Mouse (Mus musculus) CD4-positive naive resting alpha-beta T cell, adult 57 days (primary cell): ENCODE measurements around the gene Mcub. TPM values are rescaled to one million over a fixed set of nuclear protein-coding genes. Genes with fewer than 3 reads are reported as not detected.

Experiments used
- total RNA-seq: library from RNA; stranded (reverse); gene quantifications from one replicate; pipeline ENCODE4 v1.2.4, GENCODE M21; 2023

Mcub gene
- total RNA-seq = 4.6 TPM

GRCm38 (mm10) chr3:129969432-129970395, at the start of gene Mcub:
Gene Mcub (minus strand): TSS chr3:129970206.

GRCm38 (mm10) chr3:129901271-129901809, 68.7 kb downstream of the Mcub start, which contains the start of gene Casp6:
Gene Casp6 (plus strand): TSS chr3:129901425.

GRCm38 (mm10) chr3:129878405-129879021, 91.5 kb downstream of the Mcub start, which contains the start of gene Pla2g12a:
Gene Pla2g12a (plus strand): TSS chr3:129878606.

Other genes starting within 250 kb of the Mcub start
- 3.9 TPM for gene Egf, start 214.9 kb downstream of the Mcub start, total RNA-seq
- gene Lrit3, start 166.2 kb downstream of the Mcub start, total RNA-seq = not detected
- gene Rrh, start 147.6 kb downstream of the Mcub start, total RNA-seq = 1.3 TPM
- gene Gar1, start 138.8 kb downstream of the Mcub start, total RNA-seq = 79.3 TPM
- not detected for gene Cfi, start 134.3 kb downstream of the Mcub start, total RNA-seq
- 8.5 TPM for gene Pla2g12a, start 91.6 kb downstream of the Mcub start, total RNA-seq
- gene Casp6, start 68.8 kb downstream of the Mcub start, total RNA-seq = 16.0 TPM
- gene Sec24b, start 91.3 kb upstream of the Mcub start, total RNA-seq = 128 TPM
- not detected for gene Col25a1, start 161.3 kb upstream of the Mcub start, total RNA-seq